Mouse (Mus musculus) liver, embryonic 11.5 days (tissue): Measurements from ENCODE around the gene Foxb1. TPM values are rescaled to one million over a fixed set of nuclear protein-coding genes. Genes with fewer than 3 reads are reported as not detected.
A peak's percentile ranks its signal among the peaks of the same experiment; 100 is the strongest.

ENCODE experiments used
- ATAC-seq: fragments of 200-750 bp; cut with Nextera tagmentation; replicated peaks from 2 replicates; pipeline ENCODE4 v1.8.0; 2017; ENCODE audit warnings: moderate number of reproducible peaks, mild to moderate bottlenecking, moderate TSS enrichment, moderate library complexity; ENCODE audit not compliant: low FRiP score
- DNase-seq: peaks from one replicate; pipeline ENCODE4 v3.0.0-alpha.2; 2017; ENCODE audit warnings: low spot score
- H3K27ac ChIP-seq: fragments of 300-500 bp; sonication (generic); 2 replicates; pipeline ENCODE4 v1.5.1; 2014; ENCODE audit warnings: mild to moderate bottlenecking, low read depth, low read length, control low read depth
- H3K27me3 ChIP-seq: fragments of 300-500 bp; sonication (generic); replicated peaks from 2 replicates; pipeline ENCODE4 v1.6.1; 2014; ENCODE audit warnings: low read length, mixed read lengths; ENCODE audit not compliant: control insufficient read depth, insufficient read depth
- H3K36me3 ChIP-seq: fragments of 300-500 bp; sonication (generic); 2 replicates; pipeline ENCODE4 v1.6.1; 2014; ENCODE audit warnings: mild to moderate bottlenecking, low read length, moderate library complexity, mixed read lengths; ENCODE audit not compliant: control insufficient read depth, insufficient read depth
- H3K4me1 ChIP-seq: fragments of 300-500 bp; sonication (generic); replicated peaks from 2 replicates; pipeline ENCODE4 v1.6.1; 2014; ENCODE audit warnings: low read length, mixed read lengths; ENCODE audit not compliant: control insufficient read depth, insufficient read depth
- H3K4me2 ChIP-seq: fragments of 300-500 bp; sonication (generic); 2 replicates; pipeline ENCODE4 v1.6.1; 2014; ENCODE audit warnings: mild to moderate bottlenecking, control low read depth, moderate library complexity
- H3K4me3 ChIP-seq: fragments of 300-500 bp; sonication (generic); 2 replicates; pipeline ENCODE4 v1.5.1; 2014; ENCODE audit warnings: low read depth, low read length, control low read depth
- H3K9ac ChIP-seq: fragments of 300-500 bp; sonication (generic); 2 replicates; pipeline ENCODE4 v1.6.1; 2014; ENCODE audit warnings: low read depth, low read length, control low read depth
- H3K9me3 ChIP-seq: fragments of 300-500 bp; sonication (generic); 2 replicates; pipeline ENCODE4 v1.6.1; 2016; ENCODE audit warnings: low read length, inconsistent platforms, mixed read lengths; ENCODE audit not compliant: control insufficient read depth
- WGBS: fragments of 180-500 bp; shearing (Covaris S2); extraction: QIAGEN DNeasy Blood & Tissue Kit; methylation state at CpG from one replicate; pipeline ENCODE4 v1.1.7; 2014; 5-methylcytosine and 5-hydroxymethylcytosine counted together
- polyA plus RNA-seq: library from polyadenylated mRNA; unstranded; fragments of >200 nt; fragmentation: Nextera tagmentation; extraction: Ambion mirVana; gene quantifications from 2 replicates; pipeline ENCODE4 v1.2.1, GENCODE M21; 2014

The Foxb1 gene
- polyA plus RNA-seq, 1 experiment from 2014 or later, result not detected

DNA sequence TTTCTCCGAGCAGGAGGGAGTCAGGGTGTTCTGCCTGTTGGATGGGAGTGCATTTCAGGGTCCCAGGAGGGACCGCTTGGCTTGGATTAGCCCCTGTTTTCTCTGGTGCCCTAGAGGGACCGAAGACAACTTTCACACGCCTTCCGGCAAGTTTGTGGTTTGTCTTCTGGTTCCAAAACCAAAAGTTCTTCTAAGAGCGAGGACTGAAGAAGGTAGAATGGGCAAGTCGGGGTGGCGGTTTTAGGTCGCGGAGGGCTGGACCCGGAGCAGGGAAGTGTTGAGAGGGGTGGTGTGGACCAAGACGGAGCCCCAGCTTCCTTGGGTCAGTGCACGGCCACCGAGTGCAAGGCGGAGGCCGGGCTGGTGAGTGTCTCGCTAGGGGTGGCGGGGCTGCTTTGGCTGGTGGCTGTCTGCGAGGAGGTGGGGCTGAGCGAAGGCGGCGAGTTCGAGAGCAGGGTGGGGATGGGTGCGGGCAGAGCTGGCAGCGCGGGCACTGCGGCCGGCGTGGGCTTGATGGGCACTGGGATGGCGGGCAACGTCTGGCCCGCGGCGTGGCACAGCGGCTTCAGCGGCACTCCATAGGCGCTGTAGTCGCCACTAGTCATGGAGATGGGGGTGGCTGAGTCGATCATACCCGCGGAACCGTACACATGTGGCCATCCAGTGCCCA, 1.7 kb downstream of the Foxb1 start:
- no peak for DNase-seq
- 1% methylated on average over 42 of the region's 42 CpGs for WGBS
- Histone ChIP-seq H3K27me3 (peaks cover 99% of the 10 kb centered on the region), H3K4me1 (no peaks in the 10 kb centered on the region), H3K27ac (no peak overlapping the region), H3K36me3 (no peaks in the 10 kb centered on the region), H3K4me2 (no peak overlapping the region), H3K9me3 (no peaks in the 10 kb centered on the region), H3K4me3 (no peak overlapping the region), H3K9ac (no peak overlapping the region)
- ATAC-seq, result no peak

GRCm38 (mm10) chr9:69758506-69758905, 2.2 kb downstream of the Foxb1 start:
- H3K36me3 ChIP-seq, result no peaks in the 10 kb centered on the region
- peaks cover 98% of the 10 kb centered on the region for H3K27me3 ChIP-seq
- H3K27ac ChIP-seq, result no peak overlapping the region
- ATAC-seq, result no peak
- no peak overlapping the region for H3K9ac ChIP-seq
- no peak overlapping the region for H3K4me2 ChIP-seq
- H3K4me3 ChIP-seq, result no peak overlapping the region
- DNase-seq, result peak; percentile 47
- 3% methylated on average over 17 of the region's 17 CpGs for WGBS
- no peaks in the 10 kb centered on the region for H3K4me1 ChIP-seq
- H3K9me3 ChIP-seq, result no peaks in the 10 kb centered on the region

DNA sequence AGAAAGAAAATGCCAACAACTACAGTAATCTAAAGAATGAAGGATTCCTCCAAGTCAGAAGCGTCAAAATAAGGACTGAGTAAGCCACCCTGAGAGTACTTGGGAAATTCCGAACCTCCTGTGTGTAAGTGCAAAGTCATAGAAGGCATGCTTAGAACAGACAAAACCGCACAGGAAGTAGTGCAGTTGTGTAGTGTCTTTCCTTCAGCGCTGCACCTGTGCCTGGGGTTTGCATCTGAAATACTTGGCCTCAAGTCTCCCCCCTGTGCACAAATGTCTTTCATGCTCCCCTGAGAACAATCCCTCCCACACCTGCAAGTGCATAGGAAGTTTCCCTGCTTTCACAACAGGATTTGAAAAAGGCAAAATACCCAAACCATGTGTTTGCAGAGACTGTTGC, 3.5 kb downstream of the Foxb1 start:
- Histone ChIP-seq H3K27ac (no peak overlapping the region), H3K9ac (no peak overlapping the region), H3K4me3 (no peak overlapping the region), H3K4me1 (no peaks in the 10 kb centered on the region), H3K9me3 (no peaks in the 10 kb centered on the region), H3K27me3 (peaks cover 86% of the 10 kb centered on the region), H3K4me2 (no peak overlapping the region), H3K36me3 (no peaks in the 10 kb centered on the region)
- DNase-seq (no peak), ATAC-seq (no peak)
- WGBS, result 5% methylated on average over 4 of the region's 4 CpGs

DNA sequence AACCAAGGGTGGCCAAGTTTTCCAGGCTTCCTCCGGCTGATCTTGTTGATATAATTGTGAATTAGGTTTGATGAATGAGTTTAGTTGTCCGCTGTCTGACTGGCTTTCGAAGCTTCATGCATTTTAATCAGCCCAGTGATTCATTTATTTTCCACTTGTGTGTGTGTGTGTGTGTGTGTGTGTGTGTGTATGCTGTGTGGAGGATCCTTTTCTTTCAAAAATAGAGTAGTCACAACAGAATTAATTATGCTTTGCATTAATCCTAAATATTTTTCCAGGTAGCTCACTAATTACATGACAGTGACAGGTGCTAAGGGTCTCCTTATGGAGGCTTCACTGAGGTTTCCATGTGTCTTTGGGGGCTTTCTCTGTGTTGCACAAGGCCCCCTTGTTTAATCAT, 4.3 kb downstream of the Foxb1 start:
- no peaks in the 10 kb centered on the region for H3K36me3 ChIP-seq
- H3K9ac ChIP-seq, result no peak overlapping the region
- no peak for ATAC-seq
- no peak overlapping the region for H3K4me2 ChIP-seq
- 32% methylated on average over 3 of the region's 3 CpGs for WGBS
- H3K4me3 ChIP-seq, result no peak overlapping the region
- peaks cover 78% of the 10 kb centered on the region for H3K27me3 ChIP-seq
- H3K27ac ChIP-seq, result no peak overlapping the region
- no peaks in the 10 kb centered on the region for H3K9me3 ChIP-seq
- DNase-seq, result no peak
- no peaks in the 10 kb centered on the region for H3K4me1 ChIP-seq

- H3K36me3 ChIP-seq, result no peaks in the 10 kb centered on the region
- ATAC-seq, result no peak
- H3K27ac ChIP-seq, result no peak overlapping the region
- H3K4me2 ChIP-seq, result no peak overlapping the region
- DNase-seq, result no peak
- H3K9ac ChIP-seq, result no peak overlapping the region
- H3K4me1 ChIP-seq, result no peaks in the 10 kb centered on the region
- H3K27me3 ChIP-seq, result peaks cover 74% of the 10 kb centered on the region
- no peaks in the 10 kb centered on the region for H3K9me3 ChIP-seq
- H3K4me3 ChIP-seq, result no peak overlapping the region
- WGBS, result 19% methylated on average over 7 of the region's 7 CpGs
Measured at GRCm38 (mm10) chr9:69756041-69756440, 4.7 kb downstream of the Foxb1 start.

- no peak overlapping the region for H3K9ac ChIP-seq
- peaks cover 65% of the 10 kb centered on the region for H3K27me3 ChIP-seq
- no peaks in the 10 kb centered on the region for H3K36me3 ChIP-seq
- H3K4me3 ChIP-seq, result no peak overlapping the region
- no peaks in the 10 kb centered on the region for H3K9me3 ChIP-seq
- no peaks in the 10 kb centered on the region for H3K4me1 ChIP-seq
- no peak overlapping the region for H3K4me2 ChIP-seq
- H3K27ac ChIP-seq, result no peak overlapping the region
- DNase-seq (no peak), ATAC-seq (no peak)
- WGBS, result 16% methylated on average over 5 of the region's 5 CpGs
Measured at GRCm38 (mm10) chr9:69755157-69755556, 5.6 kb downstream of the Foxb1 start.

DNA sequence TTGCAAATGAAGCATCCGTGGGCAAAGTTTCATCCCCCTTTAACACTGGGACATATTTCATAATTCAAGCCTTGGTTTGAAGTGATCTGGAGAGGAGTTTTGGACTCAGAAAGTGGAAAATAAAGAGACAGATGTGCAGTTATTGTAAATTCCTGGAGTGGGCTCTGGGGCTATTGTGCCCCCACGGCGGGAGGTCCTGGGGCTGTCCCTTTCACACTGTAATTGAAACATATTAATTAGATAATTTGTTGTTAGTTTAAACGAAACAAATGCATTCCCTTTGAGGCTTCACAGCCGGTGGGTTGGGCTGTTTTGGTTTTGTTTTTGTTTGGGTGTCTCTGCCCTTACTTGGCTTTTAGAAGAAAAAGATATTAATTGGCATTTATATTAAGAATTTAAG, 6.0 kb downstream of the Foxb1 start:
- H3K27me3 ChIP-seq, result peaks cover 60% of the 10 kb centered on the region
- H3K4me1 ChIP-seq, result no peaks in the 10 kb centered on the region
- H3K9me3 ChIP-seq, result no peaks in the 10 kb centered on the region
- no peak overlapping the region for H3K27ac ChIP-seq
- no peak overlapping the region for H3K9ac ChIP-seq
- H3K4me2 ChIP-seq, result no peak overlapping the region
- H3K36me3 ChIP-seq, result no peaks in the 10 kb centered on the region
- WGBS, result 13% methylated on average over 5 of the region's 5 CpGs
- DNase-seq (no peak), ATAC-seq (no peak)
- H3K4me3 ChIP-seq, result no peak overlapping the region

DNA sequence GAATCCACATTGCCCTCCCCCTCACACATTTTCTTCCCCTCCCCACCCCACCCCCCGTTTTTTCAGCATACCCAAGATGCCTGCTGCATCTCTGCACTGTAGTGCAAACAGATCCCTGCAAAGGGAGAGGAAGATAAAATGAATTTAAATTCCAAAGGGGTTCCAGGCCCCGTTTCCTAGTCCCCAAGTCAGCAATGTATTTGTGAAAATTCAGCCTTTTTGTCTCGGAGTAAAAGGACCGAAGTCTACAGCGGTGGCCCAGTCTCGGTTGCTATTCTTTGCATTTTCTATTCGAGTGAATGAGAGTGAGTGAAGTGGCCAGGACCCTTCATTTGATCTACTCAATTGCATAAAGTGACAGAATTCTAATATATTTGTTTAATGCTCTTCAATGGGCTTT, 6.4 kb downstream of the Foxb1 start:
- ATAC-seq (no peak), DNase-seq (no peak)
- H3K36me3 ChIP-seq, result no peaks in the 10 kb centered on the region
- 8% methylated on average over 7 of the region's 7 CpGs for WGBS
- no peak overlapping the region for H3K4me3 ChIP-seq
- H3K9ac ChIP-seq, result no peak overlapping the region
- H3K27ac ChIP-seq, result no peak overlapping the region
- H3K27me3 ChIP-seq, result peaks cover 56% of the 10 kb centered on the region
- no peaks in the 10 kb centered on the region for H3K9me3 ChIP-seq
- H3K4me1 ChIP-seq, result no peaks in the 10 kb centered on the region
- H3K4me2 ChIP-seq, result no peak overlapping the region

- Histone ChIP-seq H3K9me3 (no peaks in the 10 kb centered on the region), H3K4me2 (no peak overlapping the region), H3K4me1 (no peaks in the 10 kb centered on the region), H3K9ac (no peak overlapping the region), H3K4me3 (no peak overlapping the region), H3K36me3 (no peaks in the 10 kb centered on the region), H3K27me3 (no peaks in the 10 kb centered on the region), H3K27ac (no peak overlapping the region)
- 80% methylated on average over 1 of the region's 1 CpGs for WGBS
- ATAC-seq (no peak), DNase-seq (no peak)
Measured at GRCm38 (mm10) chr9:69747971-69748370, 12.8 kb downstream of the Foxb1 start.
